Comparison of ENCODE assay signal across 7 mouse cellular contexts in genomic region chr9:44239447-44239846, GRCm38 (mm10). TPM values are rescaled to one million over a fixed set of nuclear protein-coding genes. Genes with fewer than 3 reads are reported as not detected.
A peak's percentile ranks its signal among the peaks of the same experiment; 100 is the strongest.
DNase-seq lines count a peak whose midpoint lies in the region; ATAC-seq lines count a peak whose summit lies in the region.

No protein-coding gene starts in this region.

- no peaks in the 10 kb centered on the region for H3K27me3 ChIP-seq in kidney, embryonic 15.5 days
- no peaks in the 10 kb centered on the region for H3K27me3 ChIP-seq in embryonic facial prominence, embryonic 10.5 days (replicated peaks; ENCODE audit: low read depth, poor library complexity, severe bottlenecking)
- H3K27me3 ChIP-seq in limb, embryonic 10.5 days (ENCODE audit: low read depth, poor library complexity, severe bottlenecking) = no peaks in the 10 kb centered on the region

- no peak overlapping the region for H3K9ac ChIP-seq in kidney, embryonic 15.5 days

- peaks cover 24% of the 10 kb centered on the region for H3K4me1 ChIP-seq in kidney, embryonic 15.5 days
- H3K4me1 ChIP-seq in embryonic facial prominence, embryonic 10.5 days = peaks cover 19% of the 10 kb centered on the region
- H3K4me1 ChIP-seq in limb, embryonic 10.5 days = peaks cover 11% of the 10 kb centered on the region

- H3K36me3 ChIP-seq in kidney, embryonic 15.5 days = no peaks in the 10 kb centered on the region
- H3K36me3 ChIP-seq in embryonic facial prominence, embryonic 10.5 days (replicated peaks) = no peaks in the 10 kb centered on the region
- H3K36me3 ChIP-seq in limb, embryonic 10.5 days = no peaks in the 10 kb centered on the region

- no peaks in the 10 kb centered on the region for H3K9me3 ChIP-seq in kidney, embryonic 15.5 days (replicated peaks)
- no peaks in the 10 kb centered on the region for H3K9me3 ChIP-seq in embryonic facial prominence, embryonic 10.5 days
- no peaks in the 10 kb centered on the region for H3K9me3 ChIP-seq in limb, embryonic 10.5 days (replicated peaks)

- no peak for ATAC-seq in kidney, embryonic 15.5 days (replicated peaks; ENCODE audit: low FRiP score)
- peak; percentile 37 for ATAC-seq in CD4-positive, CD25-positive, alpha-beta regulatory T cell, adult 4 months
- ATAC-seq in neutrophil, adult 5-6 weeks (ENCODE audit: extremely low read depth, insufficient number of reproducible peaks, low FRiP score, poor library complexity, severe bottlenecking) = peak; percentile 43; the same call in 1 of the 2 replicates

- H3K27ac ChIP-seq in kidney, embryonic 15.5 days = no peak overlapping the region
- no peak overlapping the region for H3K27ac ChIP-seq in embryonic facial prominence, embryonic 10.5 days (replicated peaks)
- no peak overlapping the region for H3K27ac ChIP-seq in limb, embryonic 10.5 days

- peak; percentile 58 for DNase-seq in kidney, adult 9 months
- DNase-seq in R1 (ENCODE audit: low read depth, low spot score) = peak; percentile 57
- peak; percentile 69 for DNase-seq in embryonic facial prominence, embryonic 10.5 days (ENCODE audit: low spot score)
- peak; percentile 73 for DNase-seq in limb, embryonic 10.5 days (ENCODE audit: low spot score)

- H3K4me3 ChIP-seq in kidney, embryonic 15.5 days (replicated peaks) = no peak overlapping the region
- H3K4me3 ChIP-seq in embryonic facial prominence, embryonic 10.5 days = no peak overlapping the region
- H3K4me3 ChIP-seq in limb, embryonic 10.5 days = no peak overlapping the region

- H3K4me2 ChIP-seq in kidney, embryonic 15.5 days = no peak overlapping the region

- 11% methylated on average over 5 of the region's 5 CpGs for WGBS in kidney, embryonic 15.5 days
- 13% methylated on average over 5 of the region's 5 CpGs for WGBS in embryonic facial prominence, embryonic 10.5 days
- WGBS in limb, embryonic 10.5 days = 11% methylated on average over 5 of the region's 5 CpGs

RNA-seq across cellular contexts. Expression of gene Ccdc153, which starts 1.0 kb away (rescaled TPM):
- polyA plus RNA-seq in kidney, embryonic 15.5 days (2015; fragmentation: Nextera tagmentation; extraction: Ambion mirVana) = not detected in 2 replicates
- polyA plus RNA-seq in CD4-positive, CD25-positive, alpha-beta regulatory T cell, adult 4 months (2017; shearing (Covaris generic)) = not detected
- polyA plus RNA-seq in embryonic facial prominence, embryonic 10.5 days (2016; fragmentation: Nextera tagmentation; extraction: Ambion mirVana) = not detected in 2 replicates
- not detected in 2 replicates for polyA plus RNA-seq in limb, embryonic 10.5 days (2016; fragmentation: Nextera tagmentation; extraction: Ambion mirVana)
- not detected in 2 replicates for total RNA-seq in neutrophil, adult 5-6 weeks (2017)

RNA-seq across cellular contexts. Expression of gene Cbl, which starts 5.6 kb away (rescaled TPM):
- polyA plus RNA-seq in kidney, embryonic 15.5 days (2015; fragmentation: Nextera tagmentation; extraction: Ambion mirVana) = 18.6 and 22.9 TPM in 2 replicates
- 10 to 100 TPM; 22.7 to 23.0 TPM for polyA plus RNA-seq in CD4-positive, CD25-positive, alpha-beta regulatory T cell, adult 4 months (2017; shearing (Covaris generic))
- 25.4 and 25.5 TPM in 2 replicates for polyA plus RNA-seq in embryonic facial prominence, embryonic 10.5 days (2016; fragmentation: Nextera tagmentation; extraction: Ambion mirVana)
- polyA plus RNA-seq in limb, embryonic 10.5 days (2016; fragmentation: Nextera tagmentation; extraction: Ambion mirVana) = 19.6 and 23.9 TPM in 2 replicates
- total RNA-seq in neutrophil, adult 5-6 weeks (2017) = 89.2 and 92.0 TPM in 2 replicates

RNA-seq across cellular contexts. Expression of gene Pdzd3, which starts 11.8 kb away (rescaled TPM):
- 7.8 and 8.5 TPM in 2 replicates for polyA plus RNA-seq in kidney, embryonic 15.5 days (2015; fragmentation: Nextera tagmentation; extraction: Ambion mirVana)
- polyA plus RNA-seq in CD4-positive, CD25-positive, alpha-beta regulatory T cell, adult 4 months (2017; shearing (Covaris generic)) = not detected
- 0.09 TPM in 1 of 2 replicates, not detected in the other for polyA plus RNA-seq in embryonic facial prominence, embryonic 10.5 days (2016; fragmentation: Nextera tagmentation; extraction: Ambion mirVana)
- 0.13 TPM in 1 of 2 replicates, not detected in the other for polyA plus RNA-seq in limb, embryonic 10.5 days (2016; fragmentation: Nextera tagmentation; extraction: Ambion mirVana)
- 1.0 and 1.6 TPM in 2 replicates for total RNA-seq in neutrophil, adult 5-6 weeks (2017)

RNA-seq across cellular contexts. Expression of gene Nlrx1, which starts 29.0 kb away (rescaled TPM):
- 6.5 and 7.9 TPM in 2 replicates for polyA plus RNA-seq in kidney, embryonic 15.5 days (2015; fragmentation: Nextera tagmentation; extraction: Ambion mirVana)
- 1 to 10 TPM; 3.7 to 7.3 TPM for polyA plus RNA-seq in CD4-positive, CD25-positive, alpha-beta regulatory T cell, adult 4 months (2017; shearing (Covaris generic))
- polyA plus RNA-seq in embryonic facial prominence, embryonic 10.5 days (2016; fragmentation: Nextera tagmentation; extraction: Ambion mirVana) = 1.9 and 2.4 TPM in 2 replicates
- 2.1 and 3.3 TPM in 2 replicates for polyA plus RNA-seq in limb, embryonic 10.5 days (2016; fragmentation: Nextera tagmentation; extraction: Ambion mirVana)
- 10.3 and 12.6 TPM in 2 replicates for total RNA-seq in neutrophil, adult 5-6 weeks (2017)

RNA-seq across cellular contexts. Expression of gene Abcg4, which starts 49.0 kb away (rescaled TPM):
- 2.5 and 3.4 TPM in 2 replicates for polyA plus RNA-seq in kidney, embryonic 15.5 days (2015; fragmentation: Nextera tagmentation; extraction: Ambion mirVana)
- not detected for polyA plus RNA-seq in CD4-positive, CD25-positive, alpha-beta regulatory T cell, adult 4 months (2017; shearing (Covaris generic))
- 2.6 and 3.1 TPM in 2 replicates for polyA plus RNA-seq in embryonic facial prominence, embryonic 10.5 days (2016; fragmentation: Nextera tagmentation; extraction: Ambion mirVana)
- polyA plus RNA-seq in limb, embryonic 10.5 days (2016; fragmentation: Nextera tagmentation; extraction: Ambion mirVana) = 1.9 and 4.6 TPM in 2 replicates
- 1.4 TPM in 1 of 2 replicates, not detected in the other for total RNA-seq in neutrophil, adult 5-6 weeks (2017)
